Mouse (Mus musculus): ENCODE measurements around the gene Flnb.

Flnb gene

DNA sequence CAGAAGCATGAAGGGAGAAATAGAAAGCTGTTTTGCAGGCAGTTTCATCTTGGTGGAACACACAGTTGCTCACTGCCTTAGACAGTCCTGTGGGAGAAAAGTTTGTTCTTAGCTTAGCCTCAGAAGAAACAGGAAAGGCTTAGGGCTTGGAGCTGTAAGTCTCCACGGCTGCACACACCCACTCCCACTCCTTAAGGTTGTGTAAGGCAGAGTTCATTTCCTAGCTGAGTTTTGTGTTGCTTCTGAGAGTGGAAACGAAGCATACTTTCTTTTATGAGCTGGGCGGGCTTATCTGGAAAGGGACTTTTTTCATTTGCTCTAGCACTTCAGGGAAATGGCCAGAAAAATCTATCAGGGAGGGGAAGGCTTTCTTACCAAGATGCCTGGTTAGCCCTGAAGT is 82.2 kb downstream of the Flnb start:
- DNase-seq (ENCODE audit: low spot score) = no peak

DNA sequence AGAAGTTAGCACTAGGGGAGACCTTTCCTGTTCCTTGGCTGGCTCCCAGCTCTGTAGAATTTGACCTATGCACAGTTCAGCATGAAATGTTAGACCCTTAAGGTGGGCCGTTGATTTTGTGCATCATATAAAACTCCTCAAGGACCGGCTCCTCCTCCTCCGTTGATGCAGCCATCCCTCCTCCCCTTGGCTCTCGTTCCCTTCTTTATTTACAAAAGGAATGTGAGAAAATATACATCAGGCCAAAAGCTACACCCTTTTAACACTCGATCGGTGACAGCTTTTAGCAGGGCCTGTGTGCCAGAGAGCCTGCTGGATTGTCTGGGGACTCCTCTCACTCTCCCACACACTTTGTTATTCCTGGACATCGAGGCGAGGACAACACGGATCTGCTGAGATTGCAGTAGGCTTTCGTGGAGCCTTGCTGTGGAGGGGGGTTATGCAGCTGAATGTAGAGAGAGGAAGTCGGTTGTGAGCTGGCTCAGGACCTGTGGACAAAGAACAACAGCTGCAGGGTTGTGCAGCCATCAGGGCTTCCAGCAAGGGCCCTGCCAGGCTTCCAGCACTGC is 82.8 kb downstream of the Flnb start:
- no peak for DNase-seq (ENCODE audit: low spot score)

DNA sequence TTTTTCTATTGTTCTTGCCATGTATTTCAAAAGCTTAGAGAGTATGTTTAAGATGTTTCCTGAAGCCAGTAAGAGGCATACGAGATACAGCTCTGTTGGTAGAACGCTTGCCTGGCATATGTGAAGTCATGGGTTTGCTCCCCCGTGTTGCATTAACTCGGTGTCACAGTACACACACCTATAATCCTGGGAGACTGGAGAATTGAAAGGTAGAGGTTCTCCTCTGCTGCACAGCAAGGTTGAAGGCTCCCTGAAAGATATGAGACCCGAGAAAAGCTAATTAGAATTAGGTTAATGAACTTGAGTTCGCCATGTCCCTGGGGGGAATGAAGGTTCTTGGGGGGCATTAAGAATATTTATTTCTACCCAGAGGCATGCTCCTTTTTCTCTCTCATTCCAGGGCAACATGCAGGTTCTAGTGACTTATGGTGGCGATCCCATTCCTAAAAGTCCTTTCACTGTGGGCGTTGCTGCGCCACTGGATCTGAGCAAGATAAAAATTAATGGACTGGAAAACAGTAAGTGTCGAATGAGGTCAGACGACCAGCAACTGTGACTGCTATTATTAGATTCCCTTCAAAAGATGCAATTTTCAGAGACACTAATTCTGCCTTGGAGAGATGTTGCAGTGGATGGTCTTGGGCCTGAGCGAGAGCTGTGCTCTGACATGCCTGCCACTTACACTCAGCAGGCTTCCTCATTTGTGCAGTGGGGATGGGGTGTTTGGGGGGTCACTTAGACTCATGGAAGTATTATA is 83.9 kb downstream of the Flnb start:
- peak; percentile 62 for DNase-seq (ENCODE audit: low spot score)

DNA sequence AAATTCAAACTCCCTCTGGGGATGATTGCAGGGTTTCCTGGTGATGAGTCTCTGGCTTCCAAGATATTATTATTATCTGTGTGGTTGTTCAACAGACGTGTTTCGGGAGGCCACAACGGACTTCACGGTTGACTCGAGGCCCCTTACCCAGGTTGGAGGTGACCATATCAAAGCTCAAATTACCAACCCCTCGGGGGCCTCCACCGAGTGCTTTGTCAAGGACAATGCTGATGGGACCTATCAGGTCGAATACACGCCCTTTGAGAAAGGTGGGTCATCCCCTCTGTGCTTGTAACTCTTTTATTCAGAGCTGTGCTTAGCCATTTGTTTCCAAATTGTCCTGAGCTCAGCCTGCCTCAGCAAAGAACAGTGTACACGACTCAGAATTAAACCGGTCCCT is 89.3 kb downstream of the Flnb start:
- DNase-seq (ENCODE audit: low spot score) = no peak

DNA sequence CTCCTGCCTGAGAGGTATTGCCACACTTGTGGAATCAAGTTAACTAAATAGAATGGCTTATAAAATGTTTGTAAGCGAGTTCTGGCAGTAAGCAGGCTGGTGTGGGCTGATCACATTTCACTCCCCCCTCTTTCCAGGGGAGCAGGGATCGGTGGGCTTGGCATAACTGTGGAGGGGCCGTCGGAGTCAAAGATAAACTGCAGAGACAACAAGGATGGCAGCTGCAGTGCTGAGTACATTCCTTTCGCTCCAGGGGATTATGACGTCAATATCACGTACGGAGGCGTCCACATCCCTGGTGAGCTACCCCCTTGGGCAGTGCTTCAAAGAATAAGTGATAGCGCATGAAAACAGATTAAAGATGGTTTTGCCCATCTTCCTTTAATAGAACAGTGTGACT is 91.7 kb downstream of the Flnb start:
- no peak for DNase-seq (ENCODE audit: low spot score)

DNA sequence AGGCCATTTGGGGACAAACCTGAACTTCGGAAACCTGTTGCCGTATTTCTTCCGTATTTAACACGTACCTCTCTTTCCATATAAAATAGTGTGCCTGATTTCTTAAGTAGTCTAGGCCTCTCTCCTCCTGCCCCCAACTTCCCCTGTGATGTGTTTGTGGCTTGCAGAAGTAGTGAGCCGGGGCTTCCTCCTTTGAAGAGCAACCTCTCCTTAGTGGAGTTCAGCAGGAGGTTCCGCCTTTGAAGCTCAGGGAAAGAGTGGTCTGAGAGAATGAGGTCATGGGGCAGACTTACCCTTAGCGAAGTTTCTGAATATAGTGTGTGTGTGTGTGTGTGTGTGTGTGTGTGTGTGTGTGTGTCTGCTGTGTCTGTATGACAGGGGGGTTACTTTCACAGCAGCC is 96.1 kb downstream of the Flnb start:
- DNase-seq (ENCODE audit: low spot score) = no peak

DNA sequence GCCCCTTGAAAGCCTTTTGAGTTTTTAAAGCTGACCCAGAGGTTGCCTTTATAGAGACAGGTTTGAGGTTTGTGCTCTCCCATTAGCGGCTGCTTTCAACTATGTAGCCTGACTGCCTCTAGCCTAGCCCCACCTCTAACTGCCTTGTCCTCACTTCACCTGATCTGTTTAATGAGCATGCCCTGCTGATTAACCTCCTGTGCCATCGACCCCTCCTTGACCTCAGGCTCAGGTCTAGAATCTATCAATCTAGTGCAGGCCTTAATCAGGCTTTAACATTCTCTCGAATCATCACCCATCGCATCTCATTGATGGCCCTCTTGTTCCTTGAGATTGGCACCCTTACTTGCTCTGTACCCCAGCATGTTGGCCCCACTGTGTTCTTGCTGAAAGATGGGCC is 96.7 kb downstream of the Flnb start:
- no peak for DNase-seq (ENCODE audit: low spot score)

DNA sequence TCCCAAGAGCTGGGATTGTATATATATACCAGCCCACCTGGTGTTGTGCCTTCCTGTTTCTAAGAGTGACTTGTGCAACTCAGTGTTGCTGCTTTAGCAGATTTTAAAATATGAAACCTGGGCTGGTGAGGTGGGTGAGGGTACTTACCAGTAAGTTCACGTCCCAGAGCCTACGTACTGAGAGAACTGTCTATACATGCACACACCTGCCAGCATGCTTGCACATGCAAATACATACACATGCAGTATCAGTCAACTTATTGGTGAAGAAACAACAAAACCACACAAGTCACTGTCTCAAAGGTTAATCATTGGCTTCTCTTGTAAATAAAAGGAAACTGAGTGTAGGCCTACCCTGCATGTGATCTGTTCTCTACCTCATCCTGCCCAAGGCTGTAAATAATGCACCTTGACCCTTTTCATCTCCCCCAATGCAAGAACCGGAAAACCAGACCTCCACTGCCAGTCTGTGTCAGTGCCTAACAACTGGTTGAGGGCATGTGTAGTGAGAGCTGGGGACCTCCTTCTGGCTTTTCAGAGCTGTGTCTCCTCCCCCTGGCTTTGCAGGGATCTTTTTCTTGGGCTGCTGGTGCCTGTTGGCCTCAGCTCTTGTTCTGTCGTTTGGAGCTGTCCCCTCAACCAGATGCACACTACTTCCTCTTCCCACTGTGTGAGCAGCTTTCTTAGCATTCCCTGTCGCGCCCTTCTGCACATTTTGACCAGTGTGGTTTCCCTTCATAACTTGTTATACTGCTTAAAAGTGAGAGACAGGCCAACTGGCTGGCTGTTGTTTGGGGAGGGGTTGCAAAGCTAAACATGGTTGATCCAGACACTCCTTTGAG is 100.6 kb downstream of the Flnb start:
- DNase-seq (ENCODE audit: low spot score) = no peak

DNA sequence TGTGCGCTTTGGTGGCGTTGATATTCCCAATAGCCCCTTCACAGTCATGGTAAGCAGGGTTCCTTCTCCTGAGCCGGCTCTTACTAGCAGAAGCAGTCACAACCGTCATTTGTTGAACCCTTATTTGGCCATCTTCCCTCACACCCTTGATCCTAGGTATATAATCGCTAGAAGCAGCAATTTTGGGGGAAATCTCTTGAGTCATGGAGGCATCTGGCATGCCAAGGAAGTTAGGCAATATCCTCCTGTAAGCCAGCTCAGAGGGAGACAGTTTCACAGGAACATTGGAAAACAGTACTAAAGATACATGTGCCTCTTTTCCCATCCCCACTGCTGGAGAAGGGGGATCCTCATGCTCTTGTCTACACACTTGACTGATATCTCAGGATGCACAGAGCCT is 101.6 kb downstream of the Flnb start:
- no peak for DNase-seq (ENCODE audit: low spot score)

DNA sequence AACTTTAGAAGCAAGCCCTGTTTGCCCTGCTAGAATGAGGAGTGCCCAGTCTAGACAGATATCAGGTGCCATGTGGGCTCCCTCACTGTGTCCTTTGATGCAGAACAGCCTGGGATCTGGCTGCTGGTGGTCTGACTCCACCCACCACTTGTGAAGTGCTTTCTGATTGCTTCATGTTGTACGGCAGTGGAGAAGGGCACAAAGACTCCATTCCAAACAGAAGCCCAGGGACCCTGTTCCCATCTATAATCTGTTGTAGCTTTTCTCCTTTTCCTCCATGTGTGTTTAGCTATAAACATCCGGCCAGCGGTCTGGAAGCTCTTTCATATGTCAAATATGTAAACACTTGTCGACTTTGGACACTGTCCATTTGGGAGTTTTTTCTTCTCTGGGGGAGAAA is 102.2 kb downstream of the Flnb start:
- no peak for DNase-seq (ENCODE audit: low spot score)

DNA sequence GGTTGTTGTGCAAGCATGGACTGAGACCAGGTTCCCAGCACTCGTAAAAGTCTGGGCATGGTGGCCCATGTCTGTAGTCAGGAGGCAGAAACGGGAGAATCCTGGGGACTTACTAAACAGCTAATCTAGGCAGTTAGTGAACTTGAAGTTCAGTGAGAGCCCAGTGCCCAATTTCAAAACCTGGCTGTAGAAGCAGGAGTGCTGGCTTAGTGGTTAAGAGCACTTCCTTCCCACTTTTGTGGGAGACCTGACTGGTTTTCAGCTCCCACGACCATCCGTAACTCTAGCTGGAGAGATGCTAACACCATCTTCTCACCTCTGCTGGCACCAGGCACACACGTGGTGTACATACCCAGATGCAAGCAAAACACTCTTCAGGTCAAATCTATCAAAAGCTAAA is 103.7 kb downstream of the Flnb start:
- no peak for DNase-seq (ENCODE audit: low spot score)

DNA sequence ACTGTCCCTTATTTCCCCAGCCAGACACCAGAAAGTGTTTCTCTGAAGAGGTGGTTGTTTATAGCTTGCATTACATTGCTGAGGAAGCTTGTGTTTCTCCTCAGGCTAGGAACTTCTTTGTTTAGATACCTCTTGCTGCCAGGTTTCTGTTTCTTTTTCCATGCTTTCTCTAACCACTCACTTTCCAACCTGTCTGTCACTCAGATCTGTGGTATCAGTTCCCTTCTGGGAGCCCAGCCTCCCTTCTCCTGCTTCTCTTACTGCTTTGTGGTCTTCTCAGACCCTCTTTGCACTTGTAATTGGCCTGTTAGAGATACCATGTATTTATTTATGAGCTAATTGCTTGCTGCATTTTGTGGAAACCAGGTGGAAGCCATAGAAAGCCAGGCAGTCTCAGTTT is 105.9 kb downstream of the Flnb start:
- no peak for DNase-seq (ENCODE audit: low spot score)

DNA sequence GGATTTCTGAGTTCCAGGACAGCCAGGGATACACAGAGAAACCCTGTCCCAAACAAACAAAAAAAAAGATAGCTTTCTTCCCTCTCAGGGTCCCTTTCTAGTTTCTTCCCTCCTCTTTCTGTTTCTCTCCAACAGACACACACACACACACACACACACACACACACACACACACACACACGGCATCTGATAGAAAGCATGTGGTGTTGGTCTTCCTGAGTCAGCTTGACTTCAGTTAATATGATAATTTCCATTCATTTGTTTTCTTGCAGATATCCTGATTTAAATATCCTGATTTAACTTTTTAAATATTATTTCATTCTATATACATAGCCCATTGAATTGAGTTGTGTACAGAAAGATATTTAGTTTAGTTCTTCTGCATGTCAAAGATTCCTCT is 110.6 kb downstream of the Flnb start:
- DNase-seq (ENCODE audit: low spot score) = no peak

DNA sequence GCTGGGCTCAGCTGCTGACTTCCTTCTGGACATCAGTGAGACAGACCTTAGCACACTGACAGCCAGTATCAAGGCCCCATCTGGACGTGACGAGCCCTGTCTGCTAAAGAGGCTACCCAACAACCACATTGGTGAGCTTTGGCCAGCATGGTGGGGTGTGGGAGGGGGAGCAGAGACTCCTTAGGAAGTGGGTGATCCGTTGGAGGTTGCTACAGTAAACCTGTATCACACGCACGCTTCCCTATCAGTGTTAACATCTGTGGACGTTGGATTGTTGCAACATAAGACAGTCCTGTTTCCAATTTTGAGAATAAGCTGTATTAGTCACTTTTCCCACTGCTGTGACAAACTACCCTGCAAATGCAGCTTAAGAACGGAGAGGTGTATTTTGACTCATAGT is 111.3 kb downstream of the Flnb start:
- DNase-seq (ENCODE audit: low spot score) = no peak

DNA sequence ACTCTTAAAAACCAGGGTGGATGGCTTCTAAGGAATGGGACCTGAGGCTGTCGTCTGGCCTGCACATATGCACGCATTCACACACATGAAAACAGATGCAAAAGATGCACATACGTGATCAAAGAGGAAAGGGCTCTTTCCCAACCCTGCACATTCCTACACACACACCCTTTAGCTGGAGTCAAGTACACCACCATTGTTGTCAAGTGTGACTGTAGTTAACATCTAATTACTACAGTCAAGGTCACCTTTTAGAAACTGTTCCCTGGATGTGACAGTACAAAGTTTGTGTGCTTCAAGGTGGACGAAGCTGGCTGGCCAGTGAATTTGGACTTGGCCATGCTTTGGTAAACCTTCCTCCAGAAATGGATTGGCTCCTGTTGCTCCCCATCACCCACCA is 114.4 kb downstream of the Flnb start:
- no peak for DNase-seq (ENCODE audit: low spot score)

DNA sequence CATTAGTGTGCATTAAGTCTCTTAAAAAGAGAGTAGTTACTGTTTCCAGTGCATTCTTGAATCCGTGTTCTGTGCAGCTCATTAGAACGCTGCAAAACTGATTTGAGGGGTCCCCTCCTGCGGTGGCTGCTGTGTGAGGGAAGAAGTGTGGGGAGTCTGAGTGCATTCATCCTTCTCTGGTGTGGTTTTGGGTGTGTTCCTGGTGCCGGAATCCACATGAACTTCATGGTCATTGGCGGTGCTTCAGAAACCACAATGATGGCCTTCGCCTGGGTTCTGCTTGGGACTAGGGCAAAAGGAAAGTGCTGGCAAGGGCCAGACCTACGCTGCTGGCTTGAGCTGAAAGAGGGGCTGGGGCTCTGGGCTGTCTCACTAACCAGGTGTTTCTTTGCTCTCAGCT is 116.4 kb downstream of the Flnb start:
- DNase-seq (ENCODE audit: low spot score) = no peak

DNA sequence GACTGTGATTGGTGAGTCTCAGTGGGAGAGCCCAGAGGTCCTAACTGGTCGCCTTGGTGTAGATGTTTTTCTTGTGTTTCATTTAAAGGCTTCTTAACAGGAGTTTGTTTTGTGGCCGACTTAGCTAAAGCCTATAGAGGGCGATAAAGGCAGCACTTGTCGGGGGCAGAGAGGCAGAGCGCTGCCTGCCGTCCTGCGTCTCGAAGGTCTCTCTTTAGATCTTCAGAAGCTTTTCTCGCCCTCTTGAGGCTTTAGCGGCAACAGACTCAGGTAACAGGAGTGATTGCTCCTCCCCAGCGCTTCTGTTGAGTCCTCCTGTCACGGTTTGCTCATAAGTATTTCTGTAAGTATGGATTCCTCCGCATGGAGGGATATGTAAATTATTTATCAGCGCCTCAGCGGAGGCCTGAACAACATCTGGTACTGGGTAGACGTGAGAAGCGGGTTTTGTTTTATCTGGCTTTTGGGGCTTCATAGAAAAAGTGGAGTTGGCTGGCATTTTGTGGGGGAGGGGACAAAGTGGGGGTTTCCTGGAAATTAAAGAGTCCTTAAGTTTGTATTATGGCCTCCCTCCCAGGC is 119.4 kb downstream of the Flnb start:
- no peak for DNase-seq (ENCODE audit: low spot score)

DNA sequence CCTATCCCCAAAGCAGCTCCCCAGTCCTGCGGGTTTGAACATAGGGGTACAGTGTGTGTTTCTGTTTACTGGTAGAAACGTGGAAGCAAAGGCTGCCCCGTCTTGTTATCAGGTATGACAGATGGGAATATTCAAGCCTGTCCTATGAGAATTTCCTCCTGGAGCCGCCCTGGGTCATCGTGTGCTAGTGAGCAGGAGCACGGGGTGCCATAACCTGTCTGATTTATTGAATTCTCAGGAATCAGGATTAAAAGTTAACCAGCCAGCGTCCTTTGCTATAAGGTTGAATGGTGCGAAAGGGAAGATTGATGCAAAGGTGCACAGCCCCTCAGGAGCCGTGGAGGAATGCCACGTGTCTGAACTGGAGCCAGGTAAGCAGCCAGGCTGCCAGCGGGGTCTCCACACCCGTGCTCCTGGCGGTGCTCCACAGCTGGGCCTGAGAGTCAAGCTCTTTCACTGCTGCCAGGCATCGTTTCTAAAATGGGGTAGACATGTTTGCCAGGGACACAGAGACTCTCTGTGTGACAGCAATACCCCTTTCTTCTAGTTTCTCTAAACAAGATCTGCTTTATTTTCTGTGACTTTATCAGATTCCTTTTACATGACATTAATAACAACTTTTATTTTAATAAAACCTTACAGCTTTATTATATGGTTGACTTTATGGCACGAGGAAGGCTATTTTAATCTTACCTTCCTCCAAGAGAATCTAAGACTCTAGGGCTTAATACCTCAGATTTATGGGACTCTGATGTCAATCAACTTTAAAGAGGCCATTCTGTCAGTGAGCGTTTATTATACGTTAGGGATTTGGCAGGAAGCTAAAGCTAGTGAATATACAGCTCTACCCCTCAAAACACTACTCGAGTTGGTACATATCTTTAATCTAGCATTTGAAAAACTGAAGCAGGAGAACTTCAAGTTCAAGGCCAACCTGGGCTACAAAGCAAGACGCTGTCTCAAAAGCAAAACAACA is 121.3 kb downstream of the Flnb start:
- no peak for DNase-seq (ENCODE audit: low spot score)

DNA sequence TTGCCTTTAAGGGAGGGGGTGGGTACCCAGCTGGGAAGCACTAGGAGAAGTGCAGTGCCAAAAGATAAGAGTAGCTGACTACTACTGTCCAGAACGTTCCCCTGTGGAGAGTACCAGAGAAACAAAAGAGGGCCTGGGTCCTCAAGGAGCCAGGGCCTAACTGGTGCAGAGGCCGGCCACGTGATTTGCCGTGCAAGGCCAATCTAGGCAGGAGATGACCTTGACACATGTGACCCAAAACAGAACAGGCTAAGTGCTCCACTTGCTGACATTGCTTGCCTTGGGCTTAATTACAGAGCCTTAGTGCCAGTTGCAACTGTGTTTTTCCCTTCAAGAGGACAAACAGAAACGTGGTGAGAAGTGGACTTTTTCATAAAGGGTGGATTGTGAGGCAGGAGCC is 123.7 kb downstream of the Flnb start:
- DNase-seq (ENCODE audit: low spot score) = no peak

DNA sequence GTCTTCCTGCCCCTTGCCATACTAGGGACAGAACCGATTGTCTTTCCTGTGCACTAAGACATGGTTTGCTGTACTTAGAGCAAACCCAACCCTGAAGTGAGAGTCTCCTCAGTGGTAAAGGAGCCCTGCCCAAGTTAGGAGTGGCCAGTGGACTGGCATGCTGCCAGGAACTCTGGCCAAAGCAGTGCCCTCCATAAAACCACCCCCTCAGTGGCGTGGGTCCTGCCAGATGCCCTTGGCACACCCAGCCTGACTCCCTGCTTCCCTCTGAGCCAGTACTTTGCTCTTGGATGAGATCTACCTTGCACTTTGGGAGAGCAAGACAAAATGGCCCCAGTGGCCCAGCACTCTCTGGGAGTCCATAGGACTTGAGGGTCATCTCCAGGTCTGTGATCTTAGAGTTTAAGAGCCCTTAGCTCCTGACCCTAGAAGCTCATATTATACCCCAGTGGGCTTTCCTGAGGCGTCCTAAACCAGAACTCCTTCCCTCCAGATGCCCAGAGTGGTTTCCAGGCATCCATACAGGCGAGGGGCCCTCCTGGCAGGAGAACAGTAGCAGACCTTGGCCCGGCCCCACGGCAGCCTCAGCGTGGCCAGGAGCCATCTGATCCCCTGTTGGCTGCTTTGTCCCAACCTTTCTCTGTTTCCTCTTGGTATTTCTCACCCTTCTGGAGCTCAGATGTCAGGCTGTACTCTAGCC is 125.5 kb downstream of the Flnb start:
- DNase-seq (ENCODE audit: low spot score) = peak; percentile 71

DNA sequence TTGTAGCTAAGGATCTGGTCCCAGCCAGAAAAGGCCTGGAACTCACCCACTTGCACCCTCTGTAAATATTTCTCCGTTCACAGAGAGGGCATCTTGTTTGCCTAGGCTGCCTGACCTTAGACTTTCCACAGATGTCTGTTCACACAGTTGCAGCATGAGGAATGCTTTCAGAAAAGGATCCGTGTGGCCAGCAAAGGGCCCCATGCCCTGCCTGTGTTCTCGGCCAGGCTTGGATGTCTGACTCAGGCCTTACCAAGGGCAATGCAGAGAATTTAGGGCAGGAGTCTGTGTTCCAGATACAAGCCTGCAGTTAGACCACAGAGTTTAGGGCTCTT is 126.0 kb downstream of the Flnb start:
- no peak for DNase-seq (ENCODE audit: low spot score)
